In the genomic region with DNA sequence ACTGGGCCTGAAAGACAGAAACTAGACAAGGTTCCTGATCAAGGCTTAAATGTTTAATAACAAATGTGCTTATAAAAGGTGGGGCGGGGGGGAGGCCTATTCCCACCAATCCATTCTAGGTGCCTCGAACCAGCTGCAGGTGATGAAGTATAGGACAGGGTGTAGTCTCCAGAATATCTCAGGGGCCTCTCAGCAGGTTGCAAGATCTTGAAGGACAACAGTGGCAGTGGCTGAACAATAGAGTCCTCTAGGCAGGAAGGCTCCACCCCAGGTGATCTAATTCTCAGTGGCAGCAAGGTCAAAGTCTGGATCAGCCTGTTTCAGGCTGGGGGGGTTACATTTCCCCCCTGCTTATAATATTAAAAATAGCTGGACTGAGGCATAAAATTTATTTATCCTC, we compare ENCODE assay signal across 26 mouse cellular contexts.
DNase-seq lines count a peak whose midpoint lies in the region; ATAC-seq and TF ChIP-seq lines count a peak whose summit lies in the region.
"Had no signal": no experiment of that assay in that cellular context is flagged by ENCODE, and none has a peak within 500 bp of the region (broad histone marks: within the 10 kb centered on the region; RNA-seq: fewer than 3 reads in every experiment).

No protein-coding gene starts in this region.

- ATAC-seq in inflammation-experienced regulatory T-cells, adult 6 months: no peak
- ATAC-seq in forebrain, embryonic 15.5 days (replicated peaks): no peak
- ATAC-seq: activated CD4-positive, CD25-positive, alpha-beta regulatory T cell, adult 4 months; CD4-positive, CD25-positive, alpha-beta regulatory T cell, adult 4 months; Patski had no signal

- no peak overlapping the region for H3K4me3 ChIP-seq in ES-E14 (ENCODE audit: insufficient read depth in 1 of 2, low read depth in 1 of 2, low read length in 2 of 2, poor library complexity in 1 of 2, severe bottlenecking in 1 of 2)
- H3K4me3 ChIP-seq in forebrain, embryonic 15.5 days: no peak overlapping the region

- no peak overlapping the region for H3K4me2 ChIP-seq in forebrain, embryonic 15.5 days (replicated peaks)

- H3K9ac ChIP-seq in ES-E14 (ENCODE audit: insufficient read depth, low read depth, low read length, poor library complexity, severe bottlenecking): no peak overlapping the region
- H3K9ac ChIP-seq in forebrain, embryonic 15.5 days (replicated peaks): no peak overlapping the region

- H3K27me3 ChIP-seq in forebrain, embryonic 15.5 days: no peaks in the 10 kb centered on the region
- H3K27me3 ChIP-seq: CH12.LX, Patski had no signal

- 87% methylated on average over 2 of the region's 2 CpGs for WGBS in forebrain, embryonic 15.5 days

- peak overlapping the region; percentile 58; the same call in 1 of the 2 replicates for H3K27ac ChIP-seq in ES-E14 (ENCODE audit: insufficient read depth, low read depth, low read length, poor library complexity, severe bottlenecking)
- no peak overlapping the region for H3K27ac ChIP-seq in forebrain, embryonic 15.5 days (replicated peaks)

- DNase-seq in ES-CJ7 (ENCODE audit: low read depth, low spot score) (peak; percentile 81), ES-E14 (ENCODE audit: low read depth, low spot score) (no peak), R1 (ENCODE audit: low read depth, low spot score) (peak; percentile 89), ZHBTc4 (ENCODE audit: low read depth, low spot score) (peak; percentile 55)
- no peak for DNase-seq in thymus, postnatal 4 days
- DNase-seq in urinary bladder, postnatal 14 days (ENCODE audit: low spot score): no peak
- DNase-seq: adrenal gland, adult 2 months; adrenal gland, adult 8-10 months; adrenal gland, postnatal 10 days; adrenal gland, postnatal 14 days; adrenal gland, postnatal 25 days; adrenal gland, postnatal 36 days; B cell, adult 2 months; cerebellum, adult 11 months; cerebellum, adult 11-12 months; cerebellum, adult 18-20 months; cerebellum, adult 2 months; cerebellum, adult 8-10 months; cerebellum, adult 9-10 months had no signal

- H3K9me3 ChIP-seq in ES-E14 (ENCODE audit: control insufficient read depth, insufficient read depth, low read depth, low read length): no peaks in the 10 kb centered on the region
- no peaks in the 10 kb centered on the region for H3K9me3 ChIP-seq in forebrain, embryonic 15.5 days

- in situ Hi-C loops in ES-E14 (cut with MboI; ENCODE audit: low sequenced_read_pairs in 2 of 2, unreplicated experiment in 2 of 2): no loop called here

- H3K4me1 ChIP-seq in ES-E14 (ENCODE audit: control insufficient read depth in 2 of 2, insufficient read depth in 2 of 2, low read length in 2 of 2, poor library complexity in 1 of 2): no peaks in the 10 kb centered on the region
- no peaks in the 10 kb centered on the region for H3K4me1 ChIP-seq in forebrain, embryonic 15.5 days

- H3K36me3 ChIP-seq in ES-E14 (ENCODE audit: control insufficient read depth, insufficient read depth, low read length, poor library complexity, severe bottlenecking): no peaks in the 10 kb centered on the region
- no peaks in the 10 kb centered on the region for H3K36me3 ChIP-seq in forebrain, embryonic 15.5 days
- H3K36me3 ChIP-seq: G1E had no signal

TF ChIP-seq in ES-E14, 5 proteins besides CTCF, POLR2A, EP300 and RAD21:
- no peak for TF ChIP-seq CHD2 (IDR thresholded peaks at IDR 0.05; ENCODE audit: low read depth, low read length)
- no peak for TF ChIP-seq MAFK (IDR thresholded peaks at IDR 0.05; ENCODE audit: insufficient read depth, low read depth, low read length)
- no peak for TF ChIP-seq ZNF384 (IDR thresholded peaks at IDR 0.05; ENCODE audit: low read depth, low read length)
- TF ChIP-seq HCFC1 (IDR thresholded peaks at IDR 0.05; ENCODE audit: borderline replicate concordance, insufficient read depth, low read length): no peak
- TF ChIP-seq ZC3H11A (IDR thresholded peaks at IDR 0.05; ENCODE audit: borderline replicate concordance, low read depth, low read length): no peak

Comparison
In these comparisons a context has a peak if more than half of its experiments do, and no peak if none do; other contexts are left out.
1. DNase-seq: peak in ES-CJ7 (single experiment), R1 (single experiment) and ZHBTc4 (single experiment); none in ES-E14 (single experiment), thymus, postnatal 4 days (single experiment) and urinary bladder, postnatal 14 days (single experiment).